Mouse (Mus musculus) ES-Bruce4 (cell line): ENCODE measurements at regions not wholly inside any gene's neighbourhood (a gene's known extent, or its start where the extent isn't known, plus 50 kb on each side); places are given as distances from the start of the nearest gene placed in this dataset.

ENCODE experiments used
- EP300 ChIP-seq: IDR thresholded peaks from 2 replicates; pipeline ENCODE4 v1.6.1; 2011; ENCODE audit warnings: low read depth, low read length; ENCODE audit not compliant: insufficient read depth
- POLR2A ChIP-seq: IDR thresholded peaks from one replicate; pipeline ENCODE4 v1.8.1; 2011; ENCODE audit warnings: low read length; ENCODE audit not compliant: insufficient read depth

- no peak for TF ChIP-seq EP300
- TF ChIP-seq POLR2A: no peak
Observed at GRCm38 (mm10) chr3:134379549-134379948, 143.3 kb downstream of the Cxxc4 start.
